Mouse (Mus musculus) liver, postnatal 0 days (tissue): ENCODE data around the gene Rffl. TPM values are rescaled to one million over a fixed set of nuclear protein-coding genes. Genes with fewer than 3 reads are reported as not detected.

ENCODE experiments used
- ATAC-seq: fragments of 200-750 bp; cut with Nextera tagmentation; 2 replicates; pipeline ENCODE4 v1.8.0; 2017; ENCODE audit warnings: mild to moderate bottlenecking, moderate library complexity
- DNase-seq: peaks from one replicate; pipeline ENCODE4 v3.0.0-alpha.2; 2016
- H3K27ac ChIP-seq: fragments of 300-500 bp; sonication (generic); 2 replicates; pipeline ENCODE4 v1.5.1; 2014; ENCODE audit warnings: antibody characterized with exemption, moderate library complexity, mild to moderate bottlenecking, low read depth
- H3K27me3 ChIP-seq: fragments of 300-500 bp; sonication (generic); 2 replicates; pipeline ENCODE4 v1.6.1; 2014; ENCODE audit warnings: low read length, control low read depth, mixed read lengths; ENCODE audit not compliant: insufficient read depth
- H3K36me3 ChIP-seq: fragments of 300-500 bp; sonication (generic); replicated peaks from 2 replicates; pipeline ENCODE4 v1.6.1; 2014; ENCODE audit warnings: mild to moderate bottlenecking, control low read depth, low read length, moderate library complexity, mixed read lengths; ENCODE audit not compliant: insufficient read depth
- H3K4me1 ChIP-seq: fragments of 300-500 bp; sonication (generic); 2 replicates; pipeline ENCODE4 v1.6.1; 2014; ENCODE audit warnings: antibody characterized with exemption, mild to moderate bottlenecking, control low read depth; ENCODE audit not compliant: insufficient read depth
- H3K4me2 ChIP-seq: fragments of 300-500 bp; sonication (generic); 2 replicates; pipeline ENCODE4 v1.6.1; 2014; ENCODE audit warnings: low read depth, mild to moderate bottlenecking, low read length, moderate library complexity, mixed read lengths
- H3K4me3 ChIP-seq: fragments of 300-500 bp; sonication (generic); 2 replicates; pipeline ENCODE4 v1.5.1; 2014; ENCODE audit warnings: low read depth, low read length
- H3K9ac ChIP-seq: fragments of 300-500 bp; sonication (generic); replicated peaks from 2 replicates; pipeline ENCODE4 v1.6.1; 2014; ENCODE audit warnings: mild to moderate bottlenecking, moderate library complexity
- H3K9me3 ChIP-seq: fragments of 300-500 bp; sonication (generic); 2 replicates; pipeline ENCODE4 v1.6.1; 2016; ENCODE audit warnings: mild to moderate bottlenecking, control low read depth, low read length, mixed read lengths
- CTCF ChIP-seq: sonication (generic); IDR thresholded peaks from 2 replicates; pipeline ENCODE4 v1.5.1; 2016; ENCODE audit warnings: antibody characterized with exemption, low read depth
- EP300 ChIP-seq: IDR thresholded peaks from 2 replicates; pipeline ENCODE4 v1.6.1; 2016; ENCODE audit warnings: antibody characterized with exemption, low read depth, mild to moderate bottlenecking
- WGBS: fragments of 180-500 bp; shearing (Covaris S2); extraction: QIAGEN DNeasy Blood & Tissue Kit; methylation state at CpG from one replicate; pipeline ENCODE4 v1.1.7; 2014; ENCODE audit not compliant: insufficient replicate concordance; 5-methylcytosine and 5-hydroxymethylcytosine counted together
- polyA plus RNA-seq: library from polyadenylated mRNA; unstranded; fragments of >200 nt; fragmentation: Nextera tagmentation; extraction: Ambion mirVana; gene quantifications from 2 replicates; pipeline ENCODE4 v1.2.1, GENCODE M21; 2015

Rffl gene
- 10.1 and 11.3 TPM in 2 replicates for polyA plus RNA-seq

DNA sequence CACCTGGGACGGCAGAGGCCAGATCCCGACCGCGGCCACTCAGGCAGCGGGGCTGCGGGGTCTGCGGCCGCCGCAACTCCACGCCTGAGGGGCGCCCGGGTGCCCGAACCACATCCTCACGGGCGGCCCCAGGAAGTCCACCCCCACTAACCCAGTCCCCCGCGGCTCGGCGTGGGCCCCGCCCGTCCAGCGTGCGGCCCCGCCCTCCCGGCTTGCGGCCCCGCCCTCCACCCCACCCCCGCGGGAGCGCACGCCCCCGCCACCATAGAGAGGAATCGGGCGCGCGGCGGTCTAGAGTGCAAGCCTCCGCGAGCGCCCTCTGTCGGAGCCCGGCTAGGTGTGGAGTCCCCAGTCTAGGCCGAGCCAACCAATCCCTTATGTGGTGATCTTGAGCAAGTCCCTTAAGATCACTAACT is at the start of gene Rffl:
Gene Rffl (minus strand): TSS at position 180 of the 416 bp plus-strand sequence.
- Histone ChIP-seq H3K4me1 (peaks cover 9% of the 10 kb centered on the region), H3K9me3 (no peaks in the 10 kb centered on the region), H3K27me3 (no peaks in the 10 kb centered on the region), H3K27ac (peak within 1 kb of the TSS; percentile 96), H3K36me3 (no peaks in the 10 kb centered on the region), H3K4me2 (peak within 1 kb of the TSS; percentile 70), H3K9ac (peak within 1 kb of the TSS; percentile 85), H3K4me3 (peak within 1 kb of the TSS; percentile 79)
- TF ChIP-seq EP300: no peak
- TF ChIP-seq CTCF: peak; percentile 91
- ATAC-seq (peak; percentile 96), DNase-seq (peak; percentile 99)
- WGBS: 2% methylated on average over 33 of the region's 43 CpGs

DNA sequence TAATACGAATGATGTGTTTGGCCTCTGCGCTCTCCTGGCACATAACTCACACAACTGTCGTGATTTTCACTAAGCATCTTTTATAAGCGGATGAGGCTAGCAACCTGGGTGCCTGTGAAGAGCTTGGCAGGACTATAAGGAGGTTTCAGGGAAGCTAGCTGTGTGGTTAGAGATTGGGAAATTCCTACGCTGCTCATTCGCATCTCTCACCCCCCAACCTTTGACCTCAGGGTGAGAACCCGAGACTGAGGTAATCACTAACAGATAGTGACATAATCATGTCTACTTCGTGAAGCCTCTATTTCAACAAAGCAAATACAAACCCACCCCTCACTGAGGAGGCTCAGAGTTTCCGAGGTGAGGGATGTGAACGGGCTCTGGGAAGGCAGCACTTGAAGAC is 49.8 kb upstream of the Rffl start:
- Histone ChIP-seq H3K9ac (no peak overlapping the region), H3K9me3 (no peaks in the 10 kb centered on the region), H3K4me1 (no peaks in the 10 kb centered on the region), H3K27ac (no peak overlapping the region), H3K4me2 (no peak overlapping the region), H3K4me3 (no peak overlapping the region), H3K27me3 (peaks cover 15% of the 10 kb centered on the region; the same call in 1 of the 2 replicates), H3K36me3 (no peaks in the 10 kb centered on the region)
- 48% methylated on average over 10 of the region's 10 CpGs for WGBS
- peak; percentile 33; the same call in 1 of the 2 replicates for ATAC-seq
- TF ChIP-seq CTCF (no peak), EP300 (no peak)
- no peak for DNase-seq

DNA sequence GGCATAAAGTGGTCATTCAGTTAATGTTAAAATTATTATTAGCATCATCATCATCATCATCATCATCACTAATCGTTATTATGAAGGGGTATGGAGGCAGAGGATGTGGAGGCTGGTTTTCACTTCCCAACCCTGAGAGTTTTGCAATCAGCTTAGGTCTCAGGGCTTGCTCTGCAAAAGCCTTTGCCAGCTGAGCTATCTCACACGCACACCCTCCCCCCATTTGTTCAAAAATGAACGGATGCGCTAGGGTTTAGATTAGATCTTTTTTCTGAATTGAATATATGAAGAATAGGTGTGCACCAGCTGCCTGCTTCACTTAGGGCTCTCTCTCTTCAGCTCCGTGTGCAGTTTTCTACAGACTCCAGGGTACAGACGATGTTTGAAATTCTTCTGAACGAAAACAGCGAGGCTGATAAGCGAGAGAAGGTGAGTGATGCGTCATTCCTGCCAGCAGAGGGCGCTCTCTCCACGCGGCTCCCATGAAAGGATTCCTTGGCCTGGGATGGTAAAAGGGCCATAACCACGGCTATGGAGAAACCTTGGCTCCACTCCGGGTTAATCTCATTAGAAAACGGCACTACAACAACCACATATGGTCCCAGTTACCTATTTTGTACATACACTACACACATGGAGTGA is 43.8 kb upstream of the Rffl start:
- Histone ChIP-seq H3K4me1 (no peaks in the 10 kb centered on the region), H3K9ac (no peak overlapping the region), H3K27me3 (0 out of 2 replicates have a peak, but pooled peaks cover 7% of the 10 kb centered on the region), H3K4me2 (peak overlapping the region; percentile 48; the same call in 1 of the 2 replicates), H3K4me3 (no peak overlapping the region), H3K9me3 (no peaks in the 10 kb centered on the region), H3K36me3 (no peaks in the 10 kb centered on the region), H3K27ac (no peak overlapping the region)
- TF ChIP-seq CTCF (peak; percentile 99), EP300 (no peak)
- 8% methylated on average over 16 of the region's 16 CpGs for WGBS
- ATAC-seq (peak; percentile 51; the same call in 1 of the 2 replicates), DNase-seq (peak; percentile 84)

DNA sequence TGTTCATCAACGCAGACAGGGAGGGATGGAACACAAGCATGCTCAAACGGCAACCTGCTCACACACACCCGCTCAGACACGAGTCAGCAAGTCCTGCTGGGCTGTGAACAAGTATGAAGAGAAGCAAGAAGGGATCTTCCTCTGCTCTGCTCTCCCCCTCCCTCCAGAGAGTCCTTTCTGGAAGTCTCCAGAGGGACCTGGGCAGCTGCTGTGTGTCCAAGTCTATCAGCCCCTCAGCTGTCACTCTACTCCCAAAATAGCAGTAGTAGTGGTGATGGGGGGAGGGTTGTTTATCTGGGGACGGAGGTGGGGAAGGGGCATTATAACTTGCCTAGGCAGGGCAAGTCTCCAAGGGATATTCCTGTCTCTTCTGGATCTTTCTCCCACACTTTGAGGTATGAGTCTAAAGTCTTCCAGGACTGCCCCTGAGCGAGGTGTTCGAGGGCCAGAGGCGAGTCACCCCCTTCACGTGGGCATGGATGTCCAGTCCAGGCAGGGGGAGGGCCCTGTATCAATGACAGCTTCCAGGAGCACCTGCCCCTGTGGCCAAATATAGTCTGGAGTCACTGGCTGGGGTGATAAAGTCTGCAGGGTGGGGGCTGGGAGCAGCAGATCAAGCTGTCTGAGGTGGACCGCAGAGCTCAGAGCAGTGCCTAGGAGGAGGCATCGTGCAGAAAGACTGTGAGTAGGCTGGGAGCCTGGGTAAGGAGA is 39.8 kb upstream of the Rffl start:
- Histone ChIP-seq H3K4me2 (no peak overlapping the region), H3K4me3 (no peak overlapping the region), H3K36me3 (no peaks in the 10 kb centered on the region), H3K27me3 (0 out of 2 replicates have a peak, but pooled peaks cover 3% of the 10 kb centered on the region), H3K4me1 (peaks cover 8% of the 10 kb centered on the region), H3K27ac (no peak overlapping the region), H3K9me3 (no peaks in the 10 kb centered on the region), H3K9ac (no peak overlapping the region)
- TF ChIP-seq EP300 (no peak), CTCF (no peak)
- 68% methylated on average over 11 of the region's 11 CpGs for WGBS
- DNase-seq: no peak
- no peak for ATAC-seq

DNA sequence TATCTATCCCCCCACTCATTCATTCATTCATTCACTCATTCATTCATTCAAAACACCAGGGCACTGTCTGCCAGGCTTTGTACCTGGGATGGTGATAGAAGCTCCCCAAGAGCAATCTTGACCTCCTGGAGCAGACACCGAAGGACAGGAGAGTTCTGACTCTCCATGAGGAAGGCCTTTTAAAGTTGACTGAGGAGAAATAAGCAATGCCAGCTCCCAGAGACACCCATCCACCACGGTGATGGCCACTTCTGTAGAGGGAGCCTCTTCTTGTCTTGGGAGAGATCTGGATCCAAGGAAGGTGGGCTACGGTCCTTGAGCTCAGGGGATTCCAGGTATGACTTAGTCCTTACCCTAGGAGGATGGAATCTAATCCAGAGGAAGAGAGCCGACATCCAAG is 39.2 kb upstream of the Rffl start, which contains the start of gene Unc45b:
Gene Unc45b (plus strand): TSS at position 301 of the 400 bp plus-strand sequence.
- no peak within 1 kb of the TSS for H3K4me2 ChIP-seq
- H3K27me3 ChIP-seq: 0 out of 2 replicates have a peak, but pooled peaks cover 3% of the 10 kb centered on the region
- 70% methylated on average over 4 of the region's 4 CpGs for WGBS
- ATAC-seq (no peak), DNase-seq (no peak)
- no peaks in the 10 kb centered on the region for H3K9me3 ChIP-seq
- H3K36me3 ChIP-seq: no peaks in the 10 kb centered on the region
- TF ChIP-seq EP300 (no peak), CTCF (no peak)
- peaks cover 8% of the 10 kb centered on the region for H3K4me1 ChIP-seq
- H3K9ac ChIP-seq: no peak within 1 kb of the TSS
- H3K4me3 ChIP-seq: no peak within 1 kb of the TSS
- H3K27ac ChIP-seq: no peak within 1 kb of the TSS

DNA sequence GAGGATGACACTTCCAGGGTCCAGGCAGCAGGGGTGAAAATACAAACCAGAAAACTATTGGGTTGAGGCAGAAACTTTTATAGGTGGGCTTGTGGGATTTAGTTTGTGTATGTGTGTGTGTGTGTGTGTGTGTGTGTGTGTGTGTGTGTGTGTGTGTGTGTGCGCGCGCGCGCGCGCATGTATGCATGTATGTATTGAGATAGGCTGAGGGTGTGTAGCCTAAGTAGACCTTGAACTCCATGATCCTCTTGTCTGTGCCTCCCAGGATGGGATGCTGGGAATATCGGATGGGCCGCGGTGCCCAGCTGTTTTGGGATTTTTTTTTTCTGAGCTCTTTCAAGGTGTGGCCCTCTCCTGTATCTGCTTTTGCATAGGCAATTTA is 37.6 kb upstream of the Rffl start:
- peak overlapping the region; percentile 82; the same call in 1 of the 2 replicates for H3K9ac ChIP-seq
- H3K4me3 ChIP-seq: peak overlapping the region; percentile 86

More for the DNA sequence above, 37.6 kb upstream of the Rffl start:
- H3K36me3 ChIP-seq: peaks cover 12% of the 10 kb centered on the region; the same call in 1 of the 2 replicates
- no peaks in the 10 kb centered on the region for H3K27me3 ChIP-seq
- H3K9me3 ChIP-seq: no peaks in the 10 kb centered on the region
- TF ChIP-seq EP300: no peak
- no peak for TF ChIP-seq CTCF
- peak overlapping the region; percentile 95 for H3K4me2 ChIP-seq
- no peak overlapping the region for H3K27ac ChIP-seq
- DNase-seq (no peak), ATAC-seq (no peak)
- H3K4me1 ChIP-seq: peaks cover 8% of the 10 kb centered on the region
- 57% methylated on average over 10 of the region's 10 CpGs for WGBS
